Mouse (Mus musculus): Measurements from ENCODE around the gene Pamr1.

Gene Pamr1

DNA sequence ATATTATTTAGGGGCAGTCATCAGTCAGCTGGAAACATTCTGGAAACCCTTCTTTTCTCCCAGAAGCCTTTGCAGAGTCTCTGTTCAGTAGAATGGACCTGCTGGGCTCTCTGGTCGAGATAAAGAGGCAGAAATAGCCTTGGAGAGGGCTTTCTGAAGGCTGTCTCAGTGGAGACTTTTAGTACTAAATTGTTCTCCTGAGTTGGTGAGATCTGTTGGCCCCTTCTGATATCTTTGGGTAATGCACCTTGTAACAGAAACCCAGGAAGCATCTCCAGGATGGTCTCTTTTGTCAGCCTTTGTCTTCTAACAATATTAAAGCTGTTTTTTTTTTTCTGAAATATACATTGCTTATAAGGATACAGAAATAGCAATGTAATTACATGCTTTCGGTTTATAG lies 111.2 kb downstream of the Pamr1 start:
- DNase-seq (ENCODE audit: low spot score), result no peak

GRCm38 (mm10) chr2:102662911-102663310 lies 113.1 kb downstream of the Pamr1 start:
- no peak for DNase-seq (ENCODE audit: low spot score)

- DNase-seq (ENCODE audit: low spot score), result no peak
Observed at GRCm38 (mm10) chr2:102663339-102663738, 113.5 kb downstream of the Pamr1 start.

- no peak for DNase-seq (ENCODE audit: low spot score)
Observed at GRCm38 (mm10) chr2:102663865-102664264, 114.1 kb downstream of the Pamr1 start.

- DNase-seq (ENCODE audit: low spot score), result no peak
Observed at GRCm38 (mm10) chr2:102667981-102668380, 118.2 kb downstream of the Pamr1 start.

DNA sequence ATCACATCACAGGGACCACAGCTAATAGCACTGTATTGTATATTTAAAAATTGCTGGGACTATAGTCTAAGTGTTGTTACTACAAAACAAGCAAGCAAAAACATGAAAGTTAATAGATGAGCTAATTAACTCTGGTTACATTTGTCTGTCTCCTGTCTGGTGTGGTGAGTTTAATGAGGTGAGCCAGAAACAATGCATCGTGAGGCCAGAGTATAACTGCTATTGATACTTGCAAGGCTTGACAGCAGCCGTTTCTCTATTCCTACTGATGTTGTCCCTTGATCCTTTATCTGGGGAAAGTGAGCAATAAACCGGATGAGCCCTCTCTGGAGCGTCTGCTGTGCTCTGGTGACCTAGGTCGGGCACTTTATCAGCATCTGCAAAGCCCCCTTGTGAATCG lies 119.8 kb downstream of the Pamr1 start:
- no peak for DNase-seq (ENCODE audit: low spot score)

GRCm38 (mm10) chr2:102674582-102674981 lies 124.8 kb downstream of the Pamr1 start:
- DNase-seq (ENCODE audit: low spot score), result no peak

DNA sequence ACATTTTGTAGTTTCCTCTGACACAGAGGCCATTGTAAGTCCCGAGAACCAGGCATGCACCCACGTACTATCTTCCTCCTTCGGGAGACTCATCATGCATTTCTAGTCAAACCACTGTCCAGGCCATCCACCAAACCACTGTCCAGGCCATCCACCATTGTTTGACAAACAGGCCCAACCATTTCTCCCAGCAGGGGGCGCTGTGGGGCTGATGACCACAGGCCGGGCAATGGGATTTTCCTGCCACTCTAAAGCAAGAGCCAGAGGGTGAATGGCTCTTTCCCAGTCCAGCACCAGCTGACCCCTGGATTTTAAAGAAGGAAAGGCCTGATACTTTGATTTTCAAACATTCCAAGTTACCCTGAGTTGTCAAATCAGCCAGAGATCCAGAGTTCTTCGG lies 125.5 kb downstream of the Pamr1 start:
- DNase-seq (ENCODE audit: low spot score), result peak; percentile 31

- DNase-seq (ENCODE audit: low spot score), result no peak
Observed at GRCm38 (mm10) chr2:102676716-102677312, 127.0 kb downstream of the Pamr1 start.

GRCm38 (mm10) chr2:102677400-102677799 lies 127.6 kb downstream of the Pamr1 start:
- no peak for DNase-seq (ENCODE audit: low spot score)

DNA sequence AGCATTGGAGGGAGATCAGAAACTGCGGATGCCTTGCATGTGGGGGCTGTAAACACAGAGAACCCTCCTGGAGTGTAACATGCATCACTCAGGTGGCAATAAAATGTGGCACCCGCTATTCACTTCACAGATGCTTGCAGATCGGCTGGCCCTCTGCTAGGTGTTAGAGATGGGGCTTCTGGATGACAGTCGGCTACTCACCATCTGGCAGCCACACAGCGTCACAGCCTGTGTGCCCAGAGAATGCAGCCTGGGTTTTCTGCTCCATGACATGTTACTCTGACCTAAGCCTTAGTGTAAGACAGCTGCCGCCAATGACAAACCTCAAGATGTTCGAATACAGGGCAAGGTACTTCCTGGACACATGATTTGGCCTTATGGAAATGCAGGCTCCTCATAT lies 131.5 kb downstream of the Pamr1 start:
- DNase-seq (ENCODE audit: low spot score), result no peak

- peak; percentile 33 for DNase-seq (ENCODE audit: low spot score)
Observed at GRCm38 (mm10) chr2:102682168-102682567, 132.4 kb downstream of the Pamr1 start.

GRCm38 (mm10) chr2:102685371-102686107 lies 135.7 kb downstream of the Pamr1 start:
- DNase-seq (ENCODE audit: low spot score), result no peak

GRCm38 (mm10) chr2:102686108-102686450 lies 136.3 kb downstream of the Pamr1 start:
- DNase-seq (ENCODE audit: low spot score), result no peak
